Mouse (Mus musculus) kidney, adult 2 months (tissue): ENCODE data around the gene Acsf3. TPM values are rescaled to one million over a fixed set of nuclear protein-coding genes. Genes with fewer than 3 reads are reported as not detected.

Experiments
- DNase-seq: peaks from one replicate; pipeline ENCODE4 v3.0.0; 2021
- H3K27ac ChIP-seq: fragments of 200-500 bp; 2 replicates; pipeline ENCODE4 v1.5.1; 2012; ENCODE audit warnings: low read depth, low read length, control low read depth, inconsistent platforms; ENCODE audit not compliant: insufficient read depth
- H3K27me3 ChIP-seq: fragments of 200-500 bp; replicated peaks from 2 replicates; pipeline ENCODE4 v1.6.1; 2012; ENCODE audit warnings: mild to moderate bottlenecking, moderate library complexity, low read length, inconsistent platforms; ENCODE audit not compliant: control insufficient read depth, insufficient read depth
- H3K36me3 ChIP-seq: fragments of 200-500 bp; 2 replicates; pipeline ENCODE4 v1.6.1; 2012; ENCODE audit warnings: mild to moderate bottlenecking, moderate library complexity, low read length, inconsistent platforms; ENCODE audit not compliant: control insufficient read depth, insufficient read depth
- H3K4me1 ChIP-seq: fragments of 200-500 bp; 2 replicates; pipeline ENCODE4 v1.6.1; 2011; ENCODE audit warnings: low read length; ENCODE audit not compliant: control insufficient read depth, insufficient read depth
- H3K4me3 ChIP-seq: fragments of 200-500 bp; 2 replicates; pipeline ENCODE4 v1.5.1; 2011; ENCODE audit warnings: mild to moderate bottlenecking, low read depth, low read length, control low read depth; ENCODE audit not compliant: insufficient read depth
- CTCF ChIP-seq: fragments of 200-500 bp; conservative IDR thresholded peaks from 2 replicates; pipeline ENCODE4 v1.5.1; 2011; ENCODE audit warnings: low read depth, mild to moderate bottlenecking, control low read depth, low read length, moderate library complexity, mixed read lengths; ENCODE audit not compliant: insufficient read depth, insufficient read length
- POLR2A ChIP-seq: fragments of 200-500 bp; IDR thresholded peaks from one replicate; pipeline ENCODE4 v1.6.1; 2011; ENCODE audit warnings: low read depth, low read length, control low read depth
- WGBS: fragments of 180-500 bp; shearing (Covaris S2); methylation state at CpG from one replicate; pipeline ENCODE4 v1.1.7; 2018; 5-methylcytosine and 5-hydroxymethylcytosine counted together
- polyA plus RNA-seq: library from polyadenylated mRNA; depleted of rRNA; stranded (reverse); fragments of >200 nt; gene quantifications from 2 replicates; pipeline ENCODE4 v1.2.3, GENCODE M21; 2012

Gene Acsf3
- polyA plus RNA-seq, 1 experiment = 73.9 TPM

DNA sequence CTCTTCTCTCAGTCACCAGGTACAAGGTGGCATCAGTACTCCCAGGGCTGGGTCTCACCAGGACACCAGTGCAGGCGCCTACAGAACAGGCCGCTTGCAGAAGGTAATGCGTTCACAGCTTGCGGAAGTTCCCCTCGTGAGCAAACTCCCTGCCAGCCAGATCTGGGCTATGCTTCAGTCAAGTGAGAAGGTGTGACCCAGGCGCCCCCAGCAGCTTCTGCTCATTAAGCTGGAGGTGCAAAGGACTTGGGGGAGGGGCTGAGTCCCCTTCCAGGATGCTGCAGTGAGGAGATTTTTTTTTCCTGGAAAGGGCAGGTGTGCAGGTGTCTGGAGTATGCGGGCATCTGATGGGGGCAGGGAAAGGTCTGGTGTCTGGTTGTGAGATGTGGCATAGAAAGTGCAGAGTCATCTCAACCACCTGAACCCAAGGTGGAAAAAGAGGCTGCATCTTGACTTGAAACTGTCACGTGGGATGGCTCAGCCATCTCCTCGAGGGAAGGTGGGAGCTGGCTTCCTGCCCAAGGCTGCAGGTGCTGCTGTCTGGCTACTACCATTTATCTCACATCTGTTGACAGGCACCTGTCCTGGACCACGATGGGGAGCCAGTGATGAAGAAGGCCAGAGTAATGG is 2.7 kb upstream of the Acsf3 start:
- H3K27ac ChIP-seq = no peak overlapping the region
- no peaks in the 10 kb centered on the region for H3K27me3 ChIP-seq
- no peak overlapping the region for H3K4me3 ChIP-seq
- TF ChIP-seq POLR2A = no peak
- TF ChIP-seq CTCF = no peak
- DNase-seq = no peak
- H3K4me1 ChIP-seq = no peaks in the 10 kb centered on the region; the same call in 1 of the 2 replicates
- WGBS = 34% methylated on average over 10 of the region's 10 CpGs
- no peaks in the 10 kb centered on the region for H3K36me3 ChIP-seq

- Histone ChIP-seq H3K4me1 (no peaks in the 10 kb centered on the region; the same call in 1 of the 2 replicates), H3K27me3 (no peaks in the 10 kb centered on the region), H3K27ac (no peak overlapping the region), H3K36me3 (no peaks in the 10 kb centered on the region), H3K4me3 (no peak overlapping the region)
- DNase-seq = no peak
- WGBS = 91% methylated on average over 6 of the region's 6 CpGs
- no peak for TF ChIP-seq POLR2A
- no peak for TF ChIP-seq CTCF
Measured at GRCm38 (mm10) chr8:122777701-122778100, 2.4 kb downstream of the Acsf3 start.

- 85% methylated on average over 3 of the region's 3 CpGs for WGBS
- no peak overlapping the region for H3K27ac ChIP-seq
Measured at GRCm38 (mm10) chr8:122778703-122779239, 3.5 kb downstream of the Acsf3 start.

DNA sequence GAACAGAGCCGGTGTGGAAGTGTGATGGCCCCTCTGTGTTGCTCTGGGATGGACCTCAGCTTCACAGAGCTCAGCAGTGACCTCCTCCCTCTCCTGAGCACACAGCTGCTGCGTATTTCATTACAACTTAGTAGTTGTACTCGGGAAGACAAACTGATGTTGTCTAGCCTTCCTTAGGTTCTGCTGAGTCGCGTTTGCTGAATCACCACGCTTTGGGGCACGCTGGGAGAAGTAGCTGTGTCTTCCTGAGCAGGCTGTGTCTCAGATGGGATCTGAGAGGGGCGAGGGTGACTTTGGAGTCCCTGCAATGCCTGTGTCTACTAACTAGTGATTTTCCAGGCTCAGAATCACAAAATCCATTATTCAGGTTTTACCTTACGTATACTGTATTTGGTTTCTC is 4.0 kb downstream of the Acsf3 start:
- no peak for DNase-seq
- no peak for TF ChIP-seq CTCF
- no peak for TF ChIP-seq POLR2A
- no peaks in the 10 kb centered on the region; the same call in 1 of the 2 replicates for H3K4me1 ChIP-seq
- no peak overlapping the region for H3K27ac ChIP-seq
- H3K4me3 ChIP-seq = no peak overlapping the region
- no peaks in the 10 kb centered on the region for H3K27me3 ChIP-seq
- 79% methylated on average over 9 of the region's 9 CpGs for WGBS
- no peaks in the 10 kb centered on the region for H3K36me3 ChIP-seq

More at GRCm38 (mm10) chr8:122778703-122779239, 3.5 kb downstream of the Acsf3 start:
- DNase-seq = no peak
- Histone ChIP-seq H3K4me1 (no peaks in the 10 kb centered on the region; the same call in 1 of the 2 replicates), H3K27me3 (no peaks in the 10 kb centered on the region), H3K36me3 (no peaks in the 10 kb centered on the region), H3K4me3 (no peak overlapping the region)
- no peak for TF ChIP-seq CTCF

- WGBS = 91% methylated on average over 1 of the region's 1 CpGs
- H3K4me3 ChIP-seq = no peak overlapping the region
- 0 out of 2 replicates have a peak, but pooled peaks cover 2% of the 10 kb centered on the region for H3K4me1 ChIP-seq
- no peak for DNase-seq
- TF ChIP-seq POLR2A (no peak), CTCF (no peak)
- no peaks in the 10 kb centered on the region for H3K27me3 ChIP-seq
- H3K27ac ChIP-seq = no peak overlapping the region
- H3K36me3 ChIP-seq = no peaks in the 10 kb centered on the region
Measured at GRCm38 (mm10) chr8:122784756-122785155, 9.5 kb downstream of the Acsf3 start.

DNA sequence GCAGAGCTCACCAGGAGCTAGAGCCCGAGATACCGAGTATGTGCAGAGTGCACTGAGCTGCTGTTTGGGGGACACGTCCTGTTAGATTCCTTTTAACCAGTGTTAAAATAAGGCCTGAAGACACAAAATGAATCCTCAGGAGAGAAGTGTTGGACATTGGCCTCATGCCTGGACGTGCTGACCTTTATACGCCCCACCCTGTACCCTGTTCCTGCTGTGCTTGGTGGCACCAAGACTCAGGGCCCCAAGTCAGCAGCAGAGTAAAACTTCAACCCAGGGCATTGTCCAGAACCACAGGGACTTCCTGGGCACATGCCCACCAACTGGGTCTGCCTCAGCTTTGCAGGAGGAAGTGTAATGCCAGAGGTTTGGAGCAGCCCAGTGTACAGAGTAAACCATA is 14.5 kb downstream of the Acsf3 start:
- H3K4me3 ChIP-seq = no peak overlapping the region
- H3K4me1 ChIP-seq = peaks cover 2% of the 10 kb centered on the region; the same call in 1 of the 2 replicates
- peak; percentile 91 for DNase-seq
- 59% methylated on average over 5 of the region's 5 CpGs for WGBS
- no peaks in the 10 kb centered on the region for H3K36me3 ChIP-seq
- TF ChIP-seq POLR2A = no peak
- TF ChIP-seq CTCF = no peak
- H3K27ac ChIP-seq = peak overlapping the region; percentile 66
- H3K27me3 ChIP-seq = no peaks in the 10 kb centered on the region

DNA sequence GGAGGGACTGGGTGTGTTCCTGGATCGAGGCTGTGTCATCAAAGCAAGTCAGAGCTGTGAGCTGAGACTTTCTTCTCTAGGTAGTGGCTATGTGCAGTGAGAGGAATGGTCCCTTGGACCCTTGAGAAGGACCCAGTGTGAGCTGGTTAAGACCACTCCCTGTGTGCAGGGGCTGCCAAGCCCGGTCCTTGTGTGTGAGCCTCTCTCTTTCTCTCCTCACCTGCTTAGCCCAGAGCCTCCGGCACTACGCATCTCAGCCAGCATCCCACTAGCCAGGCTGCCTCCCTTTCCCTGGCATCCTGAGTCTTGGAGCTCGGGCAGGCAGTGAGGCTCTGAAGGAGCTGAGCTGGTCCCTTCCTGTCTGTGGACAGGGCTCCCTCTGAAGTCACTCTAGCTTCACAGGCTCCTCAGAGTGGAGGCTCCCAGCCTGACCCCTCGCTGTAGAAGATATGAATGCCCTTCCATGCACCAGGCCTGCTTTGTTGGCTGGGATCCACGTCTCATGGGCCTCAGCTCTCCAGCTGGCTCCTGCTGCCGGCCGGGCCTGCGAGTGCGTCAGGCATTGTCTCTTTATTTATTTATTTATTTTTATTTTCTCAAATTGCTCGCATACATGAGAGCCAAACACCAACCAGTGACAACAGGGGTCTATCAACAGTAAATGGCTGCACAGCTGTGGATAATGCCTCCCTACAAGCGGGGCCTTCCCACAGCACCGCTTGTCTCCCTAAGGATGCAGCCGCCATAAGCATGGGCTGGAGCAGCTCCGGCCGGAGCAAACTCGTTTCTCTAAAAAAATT is 18.3 kb downstream of the Acsf3 start:
- H3K4me3 ChIP-seq = no peak overlapping the region
- TF ChIP-seq POLR2A (no peak), CTCF (no peak)
- WGBS = 75% methylated on average over 18 of the region's 18 CpGs
- peak; percentile 38 for DNase-seq
- no peaks in the 10 kb centered on the region for H3K27me3 ChIP-seq
- H3K4me1 ChIP-seq = peaks cover 2% of the 10 kb centered on the region; the same call in 1 of the 2 replicates
- H3K27ac ChIP-seq = no peak overlapping the region
- H3K36me3 ChIP-seq = no peaks in the 10 kb centered on the region

DNA sequence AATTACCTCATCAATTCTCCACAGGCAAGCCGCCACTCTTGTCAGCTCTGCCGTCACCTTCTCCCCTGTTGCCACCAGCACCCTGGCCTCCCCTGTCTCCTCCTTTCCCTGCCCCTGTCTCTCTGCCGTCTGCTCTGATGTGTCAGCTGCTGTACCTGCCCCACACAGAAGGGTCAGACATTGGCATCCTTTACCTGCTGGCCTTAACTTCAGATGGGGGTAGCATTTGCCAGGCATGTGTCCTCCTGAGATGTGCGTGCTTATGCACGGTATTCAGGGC is 18.8 kb downstream of the Acsf3 start:
- no peak for TF ChIP-seq CTCF
- TF ChIP-seq POLR2A = no peak
- peaks cover 2% of the 10 kb centered on the region; the same call in 1 of the 2 replicates for H3K4me1 ChIP-seq
- no peak overlapping the region for H3K4me3 ChIP-seq
- no peak overlapping the region for H3K27ac ChIP-seq
- WGBS = 84% methylated on average over 5 of the region's 5 CpGs
- no peak for DNase-seq
- H3K36me3 ChIP-seq = no peaks in the 10 kb centered on the region
- H3K27me3 ChIP-seq = no peaks in the 10 kb centered on the region
